Mouse (Mus musculus): ENCODE measurements around the gene Plppr3. TPM values are rescaled to one million over a fixed set of nuclear protein-coding genes. Genes with fewer than 3 reads are reported as not detected.

The Plppr3 gene
- total and polyA plus RNA-seq, 2 experiments from 2014 or later: 2.5 to 5.9 TPM

- Histone ChIP-seq H3K4me1 (ENCODE audit: control insufficient read depth, insufficient read depth) (peaks cover 32% of the 10 kb centered on the region), H3K4me3 (ENCODE audit: low read depth, low read length) (no peak overlapping the region), H3K27me3 (ENCODE audit: control insufficient read depth, insufficient read depth, low read length) (peaks cover 61% of the 10 kb centered on the region), H3K9ac (replicated peaks; ENCODE audit: low read depth, low read length) (no peak overlapping the region), H3K36me3 (replicated peaks; ENCODE audit: control insufficient read depth, insufficient read depth, low read length) (no peaks in the 10 kb centered on the region), H3K27ac (ENCODE audit: low read depth) (no peak overlapping the region), H3K4me2 (ENCODE audit: low read depth, low read length) (peak overlapping the region; percentile 36), H3K9me3 (replicated peaks; ENCODE audit: control insufficient read depth, low read length) (no peaks in the 10 kb centered on the region)
- TF ChIP-seq CTCF (IDR thresholded peaks at IDR 0.05; ENCODE audit: low read depth) (no peak), EP300 (IDR thresholded peaks at IDR 0.05; ENCODE audit: low read depth) (no peak)
- 6% methylated on average over 35 of the region's 35 CpGs for WGBS
- DNase-seq (ENCODE audit: low spot score) (no peak), ATAC-seq (ENCODE audit: insufficient read depth, low read depth) (no peak)
Observed at GRCm38 (mm10) chr10:79918231-79919078, 44.0 kb upstream of the Plppr3 start.

DNA sequence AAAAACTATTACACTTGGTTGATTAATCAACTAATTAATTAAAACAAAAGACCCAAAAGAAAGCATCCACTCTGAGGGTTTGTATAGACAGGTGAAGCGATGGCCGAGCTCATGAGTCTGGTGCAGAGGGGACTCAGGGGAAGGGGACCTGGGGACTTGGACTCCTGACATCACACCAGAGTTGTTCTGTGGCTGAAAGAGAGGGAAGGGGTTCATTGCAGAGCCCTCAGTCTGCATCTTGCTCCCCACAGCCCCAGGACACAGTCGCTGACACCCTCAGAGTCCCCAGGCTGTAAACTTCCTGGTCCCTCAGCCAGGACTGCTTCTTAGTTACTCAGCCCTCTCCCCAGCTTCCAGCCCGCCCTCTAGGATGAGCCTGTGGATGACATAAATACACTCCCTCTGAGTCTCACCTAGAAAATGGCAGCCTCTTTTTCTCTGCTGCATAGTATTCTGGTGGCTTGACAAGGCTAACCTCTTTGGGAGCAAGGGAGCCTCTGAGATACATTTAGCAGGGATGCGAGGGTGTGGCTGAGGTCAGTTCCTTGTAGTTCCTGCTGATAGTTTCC lies 43.2 kb upstream of the Plppr3 start:
- H3K36me3 ChIP-seq (replicated peaks; ENCODE audit: control insufficient read depth, insufficient read depth, low read length): no peaks in the 10 kb centered on the region
- peak overlapping the region; percentile 86; the same call in 1 of the 2 replicates for H3K4me3 ChIP-seq (ENCODE audit: low read depth, low read length)
- H3K9ac ChIP-seq (replicated peaks; ENCODE audit: low read depth, low read length): 0 out of 2 replicates have a peak overlapping the region, but pooled peaks have one; percentile 97
- H3K27ac ChIP-seq (ENCODE audit: low read depth): no peak overlapping the region
- TF ChIP-seq CTCF (IDR thresholded peaks at IDR 0.05; ENCODE audit: low read depth) (no peak), EP300 (IDR thresholded peaks at IDR 0.05; ENCODE audit: low read depth) (no peak)
- DNase-seq (ENCODE audit: low spot score) (no peak), ATAC-seq (ENCODE audit: insufficient read depth, low read depth) (no peak)
- peak overlapping the region; percentile 94; the same call in 1 of the 2 replicates for H3K4me2 ChIP-seq (ENCODE audit: low read depth, low read length)
- WGBS: 74% methylated on average over 5 of the region's 5 CpGs
- H3K9me3 ChIP-seq (replicated peaks; ENCODE audit: control insufficient read depth, low read length): no peaks in the 10 kb centered on the region
- H3K27me3 ChIP-seq (ENCODE audit: control insufficient read depth, insufficient read depth, low read length): peaks cover 53% of the 10 kb centered on the region
- H3K4me1 ChIP-seq (ENCODE audit: control insufficient read depth, insufficient read depth): peaks cover 33% of the 10 kb centered on the region

GRCm38 (mm10) chr10:79916808-79917531 lies 42.5 kb upstream of the Plppr3 start, which contains the start of gene Kiss1r:
Kiss1r (plus strand) TSS chr10:79916971.
- peak; percentile 81 for ATAC-seq (ENCODE audit: insufficient read depth, low read depth)
- Histone ChIP-seq H3K4me2 (ENCODE audit: low read depth, low read length) (peak within 1 kb of the TSS; percentile 94), H3K9me3 (replicated peaks; ENCODE audit: control insufficient read depth, low read length) (no peaks in the 10 kb centered on the region), H3K27ac (ENCODE audit: low read depth) (peak within 1 kb of the TSS; percentile 80), H3K9ac (replicated peaks; ENCODE audit: low read depth, low read length) (peak within 1 kb of the TSS; percentile 97), H3K27me3 (ENCODE audit: control insufficient read depth, insufficient read depth, low read length) (peaks cover 47% of the 10 kb centered on the region), H3K4me3 (ENCODE audit: low read depth, low read length) (peak within 1 kb of the TSS; percentile 86), H3K36me3 (replicated peaks; ENCODE audit: control insufficient read depth, insufficient read depth, low read length) (peaks cover 3% of the 10 kb centered on the region; the same call in 1 of the 2 replicates), H3K4me1 (ENCODE audit: control insufficient read depth, insufficient read depth) (peaks cover 33% of the 10 kb centered on the region)
- DNase-seq (ENCODE audit: low spot score): peak; percentile 84
- WGBS: 2% methylated on average over 40 of the region's 42 CpGs
- TF ChIP-seq EP300 (IDR thresholded peaks at IDR 0.05; ENCODE audit: low read depth) (no peak), CTCF (IDR thresholded peaks at IDR 0.05; ENCODE audit: low read depth) (no peak)

DNA sequence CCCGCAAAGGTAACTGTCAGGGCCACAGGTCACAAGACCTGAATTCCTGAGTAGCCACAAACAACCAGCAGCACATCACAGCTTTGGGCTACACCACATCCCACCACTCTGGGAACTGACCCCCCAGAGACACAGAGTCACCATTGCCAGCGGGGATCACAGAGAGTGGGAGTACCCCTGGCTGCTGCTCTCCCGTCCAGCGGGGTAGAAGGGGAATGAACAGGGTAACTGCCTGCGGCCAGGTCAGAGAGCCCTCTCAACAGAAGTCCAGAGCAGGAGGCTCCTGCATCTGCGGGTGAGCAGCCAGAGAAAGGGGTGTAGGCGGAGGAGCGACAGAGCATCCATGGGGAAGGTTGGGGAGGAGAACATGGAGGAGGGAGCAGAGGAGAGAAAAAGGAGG lies 41.6 kb upstream of the Plppr3 start:
- no peak for TF ChIP-seq EP300 (IDR thresholded peaks at IDR 0.05; ENCODE audit: low read depth)
- TF ChIP-seq CTCF (IDR thresholded peaks at IDR 0.05; ENCODE audit: low read depth): no peak
- peak overlapping the region; percentile 97 for H3K9ac ChIP-seq (replicated peaks; ENCODE audit: low read depth, low read length)
- peaks cover 38% of the 10 kb centered on the region for H3K27me3 ChIP-seq (ENCODE audit: control insufficient read depth, insufficient read depth, low read length)
- peak overlapping the region; percentile 86 for H3K4me3 ChIP-seq (ENCODE audit: low read depth, low read length)
- no peaks in the 10 kb centered on the region for H3K9me3 ChIP-seq (replicated peaks; ENCODE audit: control insufficient read depth, low read length)
- 6% methylated on average over 8 of the region's 8 CpGs for WGBS
- H3K27ac ChIP-seq (ENCODE audit: low read depth): peak overlapping the region; percentile 80; the same call in 1 of the 2 replicates
- H3K36me3 ChIP-seq (replicated peaks; ENCODE audit: control insufficient read depth, insufficient read depth, low read length): peaks cover 9% of the 10 kb centered on the region
- H3K4me1 ChIP-seq (ENCODE audit: control insufficient read depth, insufficient read depth): peaks cover 27% of the 10 kb centered on the region
- peak overlapping the region; percentile 94 for H3K4me2 ChIP-seq (ENCODE audit: low read depth, low read length)
- ATAC-seq (ENCODE audit: insufficient read depth, low read depth): no peak
- DNase-seq (ENCODE audit: low spot score): no peak

DNA sequence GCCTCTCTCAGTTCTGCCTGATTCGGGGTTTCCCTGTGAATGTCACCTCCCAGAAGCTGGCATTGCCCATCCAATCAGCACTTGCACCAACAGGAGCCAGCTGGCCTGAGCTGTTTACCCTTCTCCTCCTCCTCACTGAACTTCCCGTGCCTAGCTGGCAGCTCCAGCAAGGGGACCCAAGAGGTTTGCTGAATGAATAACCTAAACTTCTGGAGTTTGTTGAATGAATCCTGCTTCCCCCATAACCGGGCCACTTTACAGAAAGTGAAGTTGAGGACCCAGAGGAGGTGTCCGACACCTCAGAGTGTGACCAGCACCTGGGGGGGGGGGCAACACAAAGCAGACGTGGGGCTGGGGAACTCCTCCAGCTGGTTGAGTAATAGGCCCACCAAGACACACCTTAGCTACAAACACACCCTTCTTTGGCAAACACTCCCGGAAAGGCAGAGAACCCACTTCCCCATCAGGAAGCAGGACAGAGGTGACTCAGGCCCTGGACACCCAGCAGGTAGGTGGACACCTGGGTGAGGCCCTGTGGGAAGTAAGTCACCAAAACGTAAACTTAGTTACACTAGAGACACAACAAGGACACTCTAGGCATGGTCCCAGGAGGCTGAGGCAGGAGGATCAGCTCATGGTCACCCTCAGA lies 40.6 kb upstream of the Plppr3 start:
- H3K27ac ChIP-seq (ENCODE audit: low read depth): no peak overlapping the region
- TF ChIP-seq EP300 (IDR thresholded peaks at IDR 0.05; ENCODE audit: low read depth): no peak
- no peak for TF ChIP-seq CTCF (IDR thresholded peaks at IDR 0.05; ENCODE audit: low read depth)
- peaks cover 19% of the 10 kb centered on the region for H3K36me3 ChIP-seq (replicated peaks; ENCODE audit: control insufficient read depth, insufficient read depth, low read length)
- peaks cover 27% of the 10 kb centered on the region for H3K4me1 ChIP-seq (ENCODE audit: control insufficient read depth, insufficient read depth)
- H3K9ac ChIP-seq (replicated peaks; ENCODE audit: low read depth, low read length): peak overlapping the region; percentile 5; the same call in 1 of the 2 replicates
- DNase-seq (ENCODE audit: low spot score) (no peak), ATAC-seq (ENCODE audit: insufficient read depth, low read depth) (no peak)
- no peak overlapping the region for H3K4me3 ChIP-seq (ENCODE audit: low read depth, low read length)
- 63% methylated on average over 7 of the region's 7 CpGs for WGBS
- no peak overlapping the region; the same call in 1 of the 2 replicates for H3K4me2 ChIP-seq (ENCODE audit: low read depth, low read length)
- H3K9me3 ChIP-seq (replicated peaks; ENCODE audit: control insufficient read depth, low read length): no peaks in the 10 kb centered on the region
- peaks cover 28% of the 10 kb centered on the region for H3K27me3 ChIP-seq (ENCODE audit: control insufficient read depth, insufficient read depth, low read length)

Measured in heart, postnatal 0 days (tissue).